Mouse (Mus musculus) lung, embryonic 16.5 days (tissue): ENCODE data around the gene Serpine1. TPM values are rescaled to one million over a fixed set of nuclear protein-coding genes. Genes with fewer than 3 reads are reported as not detected.

Experiments
- ATAC-seq: fragments of 200-750 bp; cut with Nextera tagmentation; 2 replicates; pipeline ENCODE4 v1.8.0; 2017; ENCODE audit warnings: low read depth, mild to moderate bottlenecking, moderate library complexity
- H3K27ac ChIP-seq: fragments of 300-500 bp; sonication (generic); 2 replicates; pipeline ENCODE4 v1.5.1; 2014; ENCODE audit warnings: mild to moderate bottlenecking, control low read depth, low read length
- H3K27me3 ChIP-seq: fragments of 300-500 bp; sonication (generic); 2 replicates; pipeline ENCODE4 v1.6.1; 2014; ENCODE audit warnings: low read depth, low read length, mixed read lengths; ENCODE audit not compliant: control insufficient read depth, insufficient read depth
- H3K36me3 ChIP-seq: fragments of 300-500 bp; sonication (generic); 2 replicates; pipeline ENCODE4 v1.6.1; 2014; ENCODE audit warnings: low read length; ENCODE audit not compliant: control insufficient read depth, insufficient read depth
- H3K4me1 ChIP-seq: fragments of 300-500 bp; sonication (generic); replicated peaks from 2 replicates; pipeline ENCODE4 v1.6.1; 2014; ENCODE audit warnings: low read length, mixed read lengths; ENCODE audit not compliant: control insufficient read depth, insufficient read depth
- H3K4me2 ChIP-seq: fragments of 300-500 bp; sonication (generic); 2 replicates; pipeline ENCODE4 v1.6.1; 2014; ENCODE audit warnings: low read depth, low read length, control low read depth
- H3K4me3 ChIP-seq: fragments of 300-500 bp; sonication (generic); 2 replicates; pipeline ENCODE4 v1.5.1; 2014; ENCODE audit warnings: mild to moderate bottlenecking, low read length, control low read depth
- H3K9ac ChIP-seq: fragments of 300-500 bp; sonication (generic); 2 replicates; pipeline ENCODE4 v1.6.1; 2014; ENCODE audit warnings: low read length, control low read depth
- H3K9me3 ChIP-seq: fragments of 300-500 bp; sonication (generic); 2 replicates; pipeline ENCODE4 v1.6.1; 2016; ENCODE audit warnings: low read length; ENCODE audit not compliant: control insufficient read depth
- WGBS: fragments of 180-500 bp; shearing (Covaris S2); extraction: QIAGEN DNeasy Blood & Tissue Kit; methylation state at CpG from one replicate; pipeline ENCODE4 v1.1.7; 2014; 5-methylcytosine and 5-hydroxymethylcytosine counted together
- polyA plus RNA-seq: library from polyadenylated mRNA; unstranded; fragments of >200 nt; fragmentation: Nextera tagmentation; extraction: Ambion mirVana; gene quantifications from 2 replicates; pipeline ENCODE4 v1.2.1, GENCODE M21; 2015

The Serpine1 gene
- polyA plus RNA-seq, 1 experiment from 2014 or later, result 0.93 TPM

DNA sequence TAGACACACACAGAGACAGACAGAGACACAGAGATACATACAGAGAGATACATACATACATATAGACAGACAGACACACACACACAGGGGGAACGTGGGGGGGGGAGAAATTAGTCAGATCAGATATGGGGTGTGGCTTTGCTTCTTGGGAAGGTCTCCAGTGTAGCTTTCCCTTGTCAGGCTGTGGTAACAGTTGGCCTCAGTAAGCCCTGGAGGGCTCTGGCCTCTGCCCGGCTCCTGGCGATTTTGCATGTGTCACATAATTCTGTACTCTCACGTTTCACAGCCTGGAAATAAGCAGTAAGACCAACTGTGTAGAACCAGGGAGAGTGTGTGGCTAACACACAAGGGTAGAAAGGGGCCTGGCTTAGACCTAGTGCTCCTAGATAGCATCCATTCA, 28.6 kb upstream of the Serpine1 start:
- Histone ChIP-seq H3K4me1 (peaks cover 5% of the 10 kb centered on the region), H3K27ac (no peak overlapping the region), H3K9me3 (no peaks in the 10 kb centered on the region), H3K4me3 (no peak overlapping the region), H3K36me3 (no peaks in the 10 kb centered on the region), H3K9ac (no peak overlapping the region), H3K4me2 (no peak overlapping the region), H3K27me3 (no peaks in the 10 kb centered on the region)
- no peak for ATAC-seq
- WGBS, result 48% methylated on average over 4 of the region's 4 CpGs

DNA sequence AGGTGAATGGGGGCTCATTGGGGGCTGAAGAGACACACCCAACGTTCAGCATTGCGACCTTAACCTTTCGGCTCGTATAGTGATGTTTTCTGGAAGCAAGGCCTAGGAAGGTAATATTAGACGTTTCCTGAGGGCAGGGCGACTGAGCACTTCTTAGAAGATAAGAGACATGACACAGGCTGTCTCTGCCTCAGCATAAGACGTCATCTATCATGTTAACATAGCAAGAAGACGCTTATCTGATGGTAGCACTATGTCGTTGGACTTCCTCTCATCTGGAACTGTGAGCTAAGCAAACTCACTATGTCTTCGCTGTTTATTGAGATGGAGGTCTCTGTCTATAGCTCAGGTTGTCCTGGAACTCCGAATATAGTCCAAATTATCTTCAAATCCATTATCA, 26.4 kb upstream of the Serpine1 start:
- H3K27me3 ChIP-seq, result no peaks in the 10 kb centered on the region
- no peak overlapping the region for H3K9ac ChIP-seq
- no peaks in the 10 kb centered on the region for H3K9me3 ChIP-seq
- no peaks in the 10 kb centered on the region for H3K36me3 ChIP-seq
- H3K4me3 ChIP-seq, result no peak overlapping the region
- WGBS, result 50% methylated on average over 11 of the region's 11 CpGs
- H3K27ac ChIP-seq, result no peak overlapping the region
- H3K4me1 ChIP-seq, result peaks cover 9% of the 10 kb centered on the region
- no peak overlapping the region for H3K4me2 ChIP-seq
- no peak for ATAC-seq

DNA sequence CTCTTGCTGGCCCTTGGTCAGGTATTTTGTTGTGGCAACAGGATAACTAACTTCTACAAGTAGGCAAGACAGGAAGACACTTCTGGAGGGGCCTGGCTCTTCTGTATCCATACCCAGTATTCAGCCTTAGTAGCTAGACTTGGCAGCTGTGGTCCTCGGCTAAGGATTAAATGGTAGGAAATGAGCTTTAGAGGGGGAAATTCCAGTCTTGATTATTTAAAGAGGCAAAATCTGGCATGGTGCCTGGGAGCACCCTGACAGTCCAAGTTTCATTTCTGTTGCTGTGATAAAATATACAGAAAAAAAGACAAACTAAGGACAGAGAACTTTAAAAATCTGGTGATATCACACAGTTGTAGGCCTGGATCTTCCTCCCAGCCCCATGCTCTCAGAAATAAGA, 24.0 kb upstream of the Serpine1 start:
- H3K27me3 ChIP-seq, result no peaks in the 10 kb centered on the region
- H3K36me3 ChIP-seq, result no peaks in the 10 kb centered on the region
- WGBS, result 3% methylated on average over 1 of the region's 1 CpGs
- H3K4me2 ChIP-seq, result no peak overlapping the region
- peak overlapping the region; percentile 86 for H3K27ac ChIP-seq
- peak; percentile 80 for ATAC-seq
- H3K4me3 ChIP-seq, result no peak overlapping the region
- H3K9ac ChIP-seq, result no peak overlapping the region
- no peaks in the 10 kb centered on the region for H3K9me3 ChIP-seq
- peaks cover 7% of the 10 kb centered on the region for H3K4me1 ChIP-seq

DNA sequence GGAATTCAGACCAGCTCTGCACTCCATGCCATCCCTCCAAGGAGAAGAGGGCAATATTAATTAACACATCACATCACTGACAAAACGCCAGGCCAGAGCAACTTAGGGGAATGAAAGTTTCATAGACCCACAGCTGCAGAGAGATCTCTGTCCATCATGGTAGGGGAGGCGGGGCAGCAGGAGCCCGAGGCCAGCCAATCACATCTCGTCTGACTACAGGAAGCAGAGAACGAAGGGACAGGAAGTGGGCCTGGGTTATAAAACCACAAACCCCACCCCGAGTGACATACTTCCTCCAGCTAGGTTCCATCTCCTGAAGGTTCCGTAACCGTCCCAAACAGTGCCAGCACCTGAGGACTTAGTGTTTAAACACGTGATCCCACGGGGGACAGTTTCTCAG, 23.1 kb upstream of the Serpine1 start:
- no peaks in the 10 kb centered on the region for H3K36me3 ChIP-seq
- no peak overlapping the region for H3K9ac ChIP-seq
- H3K4me1 ChIP-seq, result peaks cover 7% of the 10 kb centered on the region
- no peaks in the 10 kb centered on the region for H3K9me3 ChIP-seq
- H3K27ac ChIP-seq, result no peak overlapping the region; the same call in 1 of the 2 replicates
- H3K4me2 ChIP-seq, result no peak overlapping the region
- ATAC-seq, result no peak
- H3K4me3 ChIP-seq, result no peak overlapping the region
- H3K27me3 ChIP-seq, result no peaks in the 10 kb centered on the region
- 74% methylated on average over 10 of the region's 10 CpGs for WGBS

DNA sequence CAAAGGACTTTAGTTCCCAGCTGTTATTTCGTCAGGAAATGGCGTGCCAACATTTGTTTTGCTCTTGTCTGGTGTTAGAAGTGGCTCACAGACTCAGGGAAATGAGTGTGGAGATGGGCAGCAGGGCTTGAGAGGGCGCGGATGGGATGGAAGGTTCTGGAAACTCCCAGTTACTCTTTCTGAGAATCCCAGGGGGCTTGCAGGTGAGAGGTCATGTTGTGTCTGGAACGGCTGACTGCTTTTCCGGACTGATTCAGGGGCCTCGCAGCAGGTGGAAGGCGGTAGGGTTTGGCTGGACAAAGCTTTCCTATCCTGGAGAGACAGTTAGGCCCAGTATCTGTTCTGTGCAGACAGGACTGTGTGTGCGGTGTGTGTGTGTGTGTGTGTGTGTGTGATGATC, 21.7 kb upstream of the Serpine1 start:
- no peak overlapping the region for H3K27ac ChIP-seq
- H3K4me2 ChIP-seq, result no peak overlapping the region
- peaks cover 7% of the 10 kb centered on the region for H3K4me1 ChIP-seq
- no peaks in the 10 kb centered on the region for H3K27me3 ChIP-seq
- WGBS, result 63% methylated on average over 9 of the region's 9 CpGs
- H3K4me3 ChIP-seq, result no peak overlapping the region
- no peak overlapping the region for H3K9ac ChIP-seq
- no peak for ATAC-seq
- no peaks in the 10 kb centered on the region for H3K36me3 ChIP-seq
- no peaks in the 10 kb centered on the region for H3K9me3 ChIP-seq

DNA sequence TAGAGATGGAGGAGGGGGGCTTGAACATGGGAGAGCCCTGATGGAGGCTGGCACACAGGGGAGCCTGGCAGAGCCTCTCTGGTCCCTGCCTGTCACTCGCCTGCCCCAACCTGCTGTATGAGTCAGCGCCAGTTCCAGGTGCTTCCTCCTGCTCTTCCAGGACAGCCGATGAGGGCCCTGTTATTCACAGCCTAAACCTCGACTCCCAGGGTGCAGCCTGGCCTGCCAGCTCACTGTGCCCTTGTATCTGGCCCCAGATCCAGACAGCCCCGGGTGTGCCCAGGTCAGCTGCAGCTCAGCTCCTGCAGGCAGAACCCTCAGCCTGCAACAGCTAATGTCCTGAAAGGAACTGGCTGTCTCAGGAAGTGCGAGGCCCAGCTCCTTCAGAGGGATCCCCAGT, 19.5 kb upstream of the Serpine1 start:
- no peak overlapping the region for H3K4me3 ChIP-seq
- H3K27me3 ChIP-seq, result no peaks in the 10 kb centered on the region
- H3K9ac ChIP-seq, result no peak overlapping the region
- WGBS, result 46% methylated on average over 6 of the region's 6 CpGs
- peak overlapping the region; percentile 17; the same call in 1 of the 2 replicates for H3K27ac ChIP-seq
- no peak overlapping the region for H3K4me2 ChIP-seq
- peak; percentile 8; the same call in 1 of the 2 replicates for ATAC-seq
- no peaks in the 10 kb centered on the region for H3K36me3 ChIP-seq
- H3K9me3 ChIP-seq, result no peaks in the 10 kb centered on the region
- H3K4me1 ChIP-seq, result peaks cover 7% of the 10 kb centered on the region

DNA sequence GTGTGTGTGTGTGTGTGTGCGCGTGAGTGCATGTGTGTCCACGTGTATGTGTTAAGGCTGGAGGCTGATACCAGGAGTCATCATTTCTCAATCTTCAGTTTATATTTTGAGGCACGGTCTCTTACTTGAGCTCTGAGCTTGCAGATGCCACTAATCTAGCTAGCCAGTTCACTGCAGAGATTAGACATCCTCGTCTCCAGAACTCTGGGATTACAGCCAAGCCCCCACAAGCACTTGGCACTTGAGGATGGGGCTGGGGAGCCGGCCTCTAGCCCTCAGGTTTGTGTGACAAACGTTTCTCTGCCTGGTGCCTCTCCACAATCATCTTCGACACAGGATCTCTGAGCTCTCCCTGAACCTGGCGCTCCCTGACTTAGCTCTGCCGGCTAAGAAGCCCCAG, 18.8 kb upstream of the Serpine1 start:
- Histone ChIP-seq H3K36me3 (no peaks in the 10 kb centered on the region), H3K4me3 (no peak overlapping the region), H3K4me2 (no peak overlapping the region), H3K4me1 (peaks cover 5% of the 10 kb centered on the region), H3K9ac (no peak overlapping the region), H3K9me3 (no peaks in the 10 kb centered on the region), H3K27me3 (no peaks in the 10 kb centered on the region), H3K27ac (no peak overlapping the region)
- WGBS, result 46% methylated on average over 10 of the region's 10 CpGs
- no peak for ATAC-seq

DNA sequence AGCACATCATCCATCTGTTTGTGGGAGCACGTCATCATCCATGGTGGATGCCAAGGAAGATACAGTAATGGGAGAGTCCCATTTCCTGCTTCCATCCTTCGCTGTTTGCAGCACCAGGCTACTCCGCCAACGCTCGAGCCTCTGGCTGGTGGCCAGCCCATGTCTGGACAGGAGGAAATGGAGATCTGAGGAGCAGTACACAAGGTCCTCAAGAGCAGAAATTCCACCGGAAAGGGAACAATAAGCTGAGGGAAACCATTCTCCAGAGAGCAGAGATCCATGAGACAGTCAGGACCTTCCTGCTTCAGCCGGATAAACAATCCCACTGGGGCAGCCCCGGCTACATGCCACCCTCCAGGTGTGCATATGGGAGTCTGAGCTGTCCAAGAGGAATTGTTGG, 15.3 kb upstream of the Serpine1 start:
- ATAC-seq, result peak; percentile 70
- Histone ChIP-seq H3K4me1 (no peaks in the 10 kb centered on the region), H3K4me3 (no peak overlapping the region), H3K9ac (no peak overlapping the region), H3K36me3 (no peaks in the 10 kb centered on the region), H3K4me2 (no peak overlapping the region), H3K9me3 (no peaks in the 10 kb centered on the region), H3K27ac (peak overlapping the region; percentile 65), H3K27me3 (no peaks in the 10 kb centered on the region)
- 60% methylated on average over 8 of the region's 8 CpGs for WGBS

DNA sequence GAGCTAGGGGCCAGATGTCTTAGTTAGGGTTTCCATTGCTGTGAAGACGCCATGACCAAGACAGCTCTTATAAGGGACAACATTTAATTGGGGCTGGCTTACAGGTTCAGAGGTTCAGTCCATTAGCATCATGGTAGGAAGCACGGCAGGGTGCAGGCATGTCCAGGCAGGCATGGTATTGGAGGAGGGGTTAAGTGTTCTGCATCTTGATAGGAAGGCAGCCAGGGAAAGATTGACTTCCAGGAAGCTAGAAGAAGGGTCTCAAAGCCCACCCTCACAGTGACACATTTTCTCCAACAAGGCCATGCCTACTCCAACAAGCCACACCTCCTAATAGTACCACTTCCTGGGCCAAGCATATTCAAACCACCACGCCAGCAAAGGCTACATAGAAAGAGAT, 13.7 kb upstream of the Serpine1 start:
- H3K9me3 ChIP-seq, result no peaks in the 10 kb centered on the region
- no peak overlapping the region for H3K27ac ChIP-seq
- no peaks in the 10 kb centered on the region for H3K27me3 ChIP-seq
- ATAC-seq, result no peak
- H3K4me2 ChIP-seq, result no peak overlapping the region
- H3K36me3 ChIP-seq, result no peaks in the 10 kb centered on the region
- WGBS, result 73% methylated on average over 3 of the region's 3 CpGs
- H3K4me3 ChIP-seq, result no peak overlapping the region
- peaks cover 2% of the 10 kb centered on the region; the same call in 1 of the 2 replicates for H3K4me1 ChIP-seq
- no peak overlapping the region for H3K9ac ChIP-seq

DNA sequence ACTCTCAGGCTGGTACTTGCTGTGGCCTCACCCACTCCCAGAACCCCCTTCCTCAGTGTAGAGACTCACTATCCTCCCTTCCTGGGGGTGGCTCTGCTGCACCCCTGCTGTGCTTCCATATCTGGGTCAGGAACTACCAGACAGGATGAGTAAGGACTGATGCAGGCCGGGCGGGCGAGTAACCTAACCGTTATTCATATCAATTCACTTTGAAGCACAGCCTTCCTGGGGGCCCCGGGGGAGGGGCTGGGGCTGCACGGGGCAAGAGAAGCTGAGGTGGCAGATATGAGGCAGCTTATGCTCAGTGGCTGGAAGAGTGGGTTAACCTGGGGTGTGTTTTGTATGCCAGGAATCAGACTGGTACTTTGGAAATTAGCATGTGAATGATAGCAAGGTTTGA, 13.0 kb upstream of the Serpine1 start:
- no peak for ATAC-seq
- H3K36me3 ChIP-seq, result no peaks in the 10 kb centered on the region
- WGBS, result 71% methylated on average over 6 of the region's 6 CpGs
- H3K9ac ChIP-seq, result no peak overlapping the region
- H3K27ac ChIP-seq, result no peak overlapping the region
- no peak overlapping the region for H3K4me3 ChIP-seq
- H3K9me3 ChIP-seq, result no peaks in the 10 kb centered on the region
- no peak overlapping the region for H3K4me2 ChIP-seq
- peaks cover 5% of the 10 kb centered on the region for H3K4me1 ChIP-seq
- no peaks in the 10 kb centered on the region for H3K27me3 ChIP-seq
